Mouse (Mus musculus): ENCODE measurements around the gene Grhl1. TPM values are rescaled to one million over a fixed set of nuclear protein-coding genes. Genes with fewer than 3 reads are reported as not detected.

The Grhl1 gene
- polyA plus RNA-seq, 1 experiment from 2014 or later, result 1.1 TPM

DNA sequence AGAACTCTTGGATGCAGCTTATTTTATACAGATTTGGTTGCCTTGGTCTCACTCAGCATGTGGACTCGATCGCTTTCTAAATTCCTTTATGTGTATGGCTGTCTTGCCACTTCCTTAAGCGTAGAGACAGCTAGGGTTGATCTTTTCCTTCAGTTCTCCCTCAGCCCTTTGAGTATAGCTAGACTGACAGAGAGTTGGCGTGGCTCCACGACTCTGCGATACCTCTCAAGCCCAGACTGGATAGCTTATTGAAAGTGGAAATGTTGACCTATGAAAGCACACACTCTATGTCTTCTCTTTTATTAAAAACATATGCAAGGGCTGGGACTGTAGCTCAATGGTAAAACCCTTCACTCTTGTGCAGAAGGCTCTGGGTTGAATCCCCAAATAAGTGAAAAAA is 25.3 kb downstream of the Grhl1 start:
- H3K36me3 ChIP-seq (replicated peaks; ENCODE audit: control insufficient read depth, insufficient read depth, low read depth, low read length), result no peaks in the 10 kb centered on the region
- H3K4me2 ChIP-seq (ENCODE audit: low read depth, low read length), result no peak overlapping the region
- DNase-seq (ENCODE audit: low spot score), result no peak
- ATAC-seq (replicated peaks; ENCODE audit: insufficient number of reproducible peaks, low FRiP score, low TSS enrichment, low read depth), result no peak
- no peaks in the 10 kb centered on the region for H3K4me1 ChIP-seq (ENCODE audit: control insufficient read depth, insufficient read depth, low read length)
- H3K27ac ChIP-seq (replicated peaks; ENCODE audit: low read depth, low read length), result no peak overlapping the region
- H3K9me3 ChIP-seq (replicated peaks; ENCODE audit: control insufficient read depth, low read length), result no peaks in the 10 kb centered on the region
- no peak overlapping the region for H3K9ac ChIP-seq (replicated peaks; ENCODE audit: low read length)
- H3K27me3 ChIP-seq (ENCODE audit: control insufficient read depth, insufficient read depth, low read length), result no peaks in the 10 kb centered on the region
- WGBS, result 81% methylated on average over 6 of the region's 6 CpGs
- H3K4me3 ChIP-seq (ENCODE audit: low read depth, low read length), result no peak overlapping the region

- no peak overlapping the region for H3K4me3 ChIP-seq (ENCODE audit: low read depth, low read length)
- no peaks in the 10 kb centered on the region for H3K27me3 ChIP-seq (ENCODE audit: control insufficient read depth, insufficient read depth, low read length)
- H3K4me1 ChIP-seq (ENCODE audit: control insufficient read depth, insufficient read depth, low read length), result no peaks in the 10 kb centered on the region
- no peaks in the 10 kb centered on the region for H3K36me3 ChIP-seq (replicated peaks; ENCODE audit: control insufficient read depth, insufficient read depth, low read depth, low read length)
- no peaks in the 10 kb centered on the region for H3K9me3 ChIP-seq (replicated peaks; ENCODE audit: control insufficient read depth, low read length)
- peak; percentile 33 for DNase-seq (ENCODE audit: low spot score)
- no peak overlapping the region for H3K27ac ChIP-seq (replicated peaks; ENCODE audit: low read depth, low read length)
- ATAC-seq (replicated peaks; ENCODE audit: insufficient number of reproducible peaks, low FRiP score, low TSS enrichment, low read depth), result no peak
- no peak overlapping the region for H3K9ac ChIP-seq (replicated peaks; ENCODE audit: low read length)
- 59% methylated on average over 8 of the region's 8 CpGs for WGBS
- no peak overlapping the region for H3K4me2 ChIP-seq (ENCODE audit: low read depth, low read length)
Measured at GRCm38 (mm10) chr12:24599366-24599895, 27.3 kb downstream of the Grhl1 start.

GRCm38 (mm10) chr12:24600074-24600473 is 28.0 kb downstream of the Grhl1 start:
- Histone ChIP-seq H3K4me2 (ENCODE audit: low read depth, low read length) (no peak overlapping the region), H3K36me3 (replicated peaks; ENCODE audit: control insufficient read depth, insufficient read depth, low read depth, low read length) (no peaks in the 10 kb centered on the region), H3K9me3 (replicated peaks; ENCODE audit: control insufficient read depth, low read length) (no peaks in the 10 kb centered on the region), H3K9ac (replicated peaks; ENCODE audit: low read length) (no peak overlapping the region), H3K4me3 (ENCODE audit: low read depth, low read length) (no peak overlapping the region), H3K4me1 (ENCODE audit: control insufficient read depth, insufficient read depth, low read length) (no peaks in the 10 kb centered on the region), H3K27ac (replicated peaks; ENCODE audit: low read depth, low read length) (no peak overlapping the region), H3K27me3 (ENCODE audit: control insufficient read depth, insufficient read depth, low read length) (no peaks in the 10 kb centered on the region)
- 81% methylated on average over 7 of the region's 7 CpGs for WGBS
- no peak for DNase-seq (ENCODE audit: low spot score)
- ATAC-seq (replicated peaks; ENCODE audit: insufficient number of reproducible peaks, low FRiP score, low TSS enrichment, low read depth), result no peak

- no peak overlapping the region for H3K4me2 ChIP-seq (ENCODE audit: low read depth, low read length)
- no peaks in the 10 kb centered on the region for H3K36me3 ChIP-seq (replicated peaks; ENCODE audit: control insufficient read depth, insufficient read depth, low read depth, low read length)
- WGBS, result 4% methylated on average over 9 of the region's 9 CpGs
- no peak overlapping the region for H3K27ac ChIP-seq (replicated peaks; ENCODE audit: low read depth, low read length)
- peak; percentile 81 for DNase-seq (ENCODE audit: low spot score)
- no peak overlapping the region for H3K4me3 ChIP-seq (ENCODE audit: low read depth, low read length)
- H3K9me3 ChIP-seq (replicated peaks; ENCODE audit: control insufficient read depth, low read length), result no peaks in the 10 kb centered on the region
- no peaks in the 10 kb centered on the region for H3K27me3 ChIP-seq (ENCODE audit: control insufficient read depth, insufficient read depth, low read length)
- H3K9ac ChIP-seq (replicated peaks; ENCODE audit: low read length), result no peak overlapping the region
- ATAC-seq (replicated peaks; ENCODE audit: insufficient number of reproducible peaks, low FRiP score, low TSS enrichment, low read depth), result peak; percentile 67; the same call in 1 of the 2 replicates
- no peaks in the 10 kb centered on the region for H3K4me1 ChIP-seq (ENCODE audit: control insufficient read depth, insufficient read depth, low read length)
Measured at GRCm38 (mm10) chr12:24600806-24601205, 28.7 kb downstream of the Grhl1 start.

- DNase-seq (ENCODE audit: low spot score) (peak; percentile 84), ATAC-seq (replicated peaks; ENCODE audit: insufficient number of reproducible peaks, low FRiP score, low TSS enrichment, low read depth) (0 out of 2 replicates have a peak, but pooled peaks have one; percentile 42)
- H3K9me3 ChIP-seq (replicated peaks; ENCODE audit: control insufficient read depth, low read length), result no peaks in the 10 kb centered on the region
- WGBS, result 32% methylated on average over 2 of the region's 2 CpGs
- no peak overlapping the region for H3K4me3 ChIP-seq (ENCODE audit: low read depth, low read length)
- no peak overlapping the region for H3K9ac ChIP-seq (replicated peaks; ENCODE audit: low read length)
- no peak overlapping the region for H3K27ac ChIP-seq (replicated peaks; ENCODE audit: low read depth, low read length)
- no peaks in the 10 kb centered on the region for H3K4me1 ChIP-seq (ENCODE audit: control insufficient read depth, insufficient read depth, low read length)
- no peaks in the 10 kb centered on the region for H3K27me3 ChIP-seq (ENCODE audit: control insufficient read depth, insufficient read depth, low read length)
- no peaks in the 10 kb centered on the region for H3K36me3 ChIP-seq (replicated peaks; ENCODE audit: control insufficient read depth, insufficient read depth, low read depth, low read length)
- H3K4me2 ChIP-seq (ENCODE audit: low read depth, low read length), result no peak overlapping the region
Measured at GRCm38 (mm10) chr12:24603266-24603665, 31.2 kb downstream of the Grhl1 start.

GRCm38 (mm10) chr12:24606166-24606565 is 34.1 kb downstream of the Grhl1 start:
- DNase-seq (ENCODE audit: low spot score) (no peak), ATAC-seq (replicated peaks; ENCODE audit: insufficient number of reproducible peaks, low FRiP score, low TSS enrichment, low read depth) (no peak)
- H3K27me3 ChIP-seq (ENCODE audit: control insufficient read depth, insufficient read depth, low read length), result no peaks in the 10 kb centered on the region
- no peaks in the 10 kb centered on the region for H3K4me1 ChIP-seq (ENCODE audit: control insufficient read depth, insufficient read depth, low read length)
- H3K9me3 ChIP-seq (replicated peaks; ENCODE audit: control insufficient read depth, low read length), result no peaks in the 10 kb centered on the region
- no peak overlapping the region for H3K9ac ChIP-seq (replicated peaks; ENCODE audit: low read length)
- 64% methylated on average over 10 of the region's 10 CpGs for WGBS
- no peaks in the 10 kb centered on the region for H3K36me3 ChIP-seq (replicated peaks; ENCODE audit: control insufficient read depth, insufficient read depth, low read depth, low read length)
- H3K4me3 ChIP-seq (ENCODE audit: low read depth, low read length), result no peak overlapping the region
- H3K27ac ChIP-seq (replicated peaks; ENCODE audit: low read depth, low read length), result no peak overlapping the region
- H3K4me2 ChIP-seq (ENCODE audit: low read depth, low read length), result no peak overlapping the region

GRCm38 (mm10) chr12:24612591-24612990 is 40.5 kb downstream of the Grhl1 start:
- WGBS, result 82% methylated on average over 6 of the region's 6 CpGs
- no peak overlapping the region for H3K4me2 ChIP-seq (ENCODE audit: low read depth, low read length)
- no peak overlapping the region for H3K27ac ChIP-seq (replicated peaks; ENCODE audit: low read depth, low read length)
- H3K9ac ChIP-seq (replicated peaks; ENCODE audit: low read length), result no peak overlapping the region
- DNase-seq (ENCODE audit: low spot score) (no peak), ATAC-seq (replicated peaks; ENCODE audit: insufficient number of reproducible peaks, low FRiP score, low TSS enrichment, low read depth) (no peak)
- no peaks in the 10 kb centered on the region for H3K36me3 ChIP-seq (replicated peaks; ENCODE audit: control insufficient read depth, insufficient read depth, low read depth, low read length)
- no peaks in the 10 kb centered on the region for H3K9me3 ChIP-seq (replicated peaks; ENCODE audit: control insufficient read depth, low read length)
- no peaks in the 10 kb centered on the region for H3K27me3 ChIP-seq (ENCODE audit: control insufficient read depth, insufficient read depth, low read length)
- H3K4me1 ChIP-seq (ENCODE audit: control insufficient read depth, insufficient read depth, low read length), result no peaks in the 10 kb centered on the region
- H3K4me3 ChIP-seq (ENCODE audit: low read depth, low read length), result no peak overlapping the region

DNA sequence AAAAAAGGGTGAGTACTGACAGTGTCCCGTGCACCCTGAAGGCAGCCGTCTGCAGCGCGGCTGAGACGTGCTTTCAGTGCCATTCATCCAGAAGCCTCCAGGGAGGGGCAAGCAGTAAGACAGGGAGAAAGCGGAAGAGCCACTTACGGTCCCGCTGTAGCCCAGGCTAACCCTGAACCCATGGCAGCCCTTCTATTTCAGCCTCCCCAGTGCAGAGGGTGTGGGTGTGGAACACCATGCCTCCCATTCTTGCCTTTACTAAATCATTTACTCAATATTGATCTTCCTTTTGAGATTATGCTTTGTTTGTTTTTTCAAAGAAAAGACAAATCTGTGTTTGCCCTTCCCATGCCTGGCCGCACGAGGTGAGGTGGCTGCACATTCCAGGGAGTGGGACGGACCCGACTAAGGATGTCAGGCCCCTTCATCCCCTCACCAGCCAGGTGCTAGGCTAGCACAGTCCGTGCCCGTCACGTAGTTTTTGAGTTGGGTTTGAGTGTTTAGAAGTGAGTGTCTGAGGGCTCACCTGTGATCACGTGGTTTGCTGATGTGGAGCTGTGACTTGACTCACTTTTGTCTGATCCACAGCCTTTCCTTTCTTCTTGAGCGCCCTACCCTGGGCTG is 42.5 kb downstream of the Grhl1 start:
- no peak for DNase-seq (ENCODE audit: low spot score)
- Histone ChIP-seq H3K4me1 (ENCODE audit: control insufficient read depth, insufficient read depth, low read length) (no peaks in the 10 kb centered on the region), H3K9me3 (replicated peaks; ENCODE audit: control insufficient read depth, low read length) (no peaks in the 10 kb centered on the region), H3K27ac (replicated peaks; ENCODE audit: low read depth, low read length) (no peak overlapping the region), H3K9ac (replicated peaks; ENCODE audit: low read length) (no peak overlapping the region), H3K36me3 (replicated peaks; ENCODE audit: control insufficient read depth, insufficient read depth, low read depth, low read length) (no peaks in the 10 kb centered on the region), H3K4me3 (ENCODE audit: low read depth, low read length) (no peak overlapping the region), H3K4me2 (ENCODE audit: low read depth, low read length) (no peak overlapping the region), H3K27me3 (ENCODE audit: control insufficient read depth, insufficient read depth, low read length) (no peaks in the 10 kb centered on the region)
- ATAC-seq (replicated peaks; ENCODE audit: insufficient number of reproducible peaks, low FRiP score, low TSS enrichment, low read depth), result no peak
- WGBS, result 83% methylated on average over 17 of the region's 17 CpGs
